Mouse (Mus musculus) neural tube, embryonic 12.5 days (tissue): ENCODE results near the gene Psmb6. TPM values are rescaled to one million over a fixed set of nuclear protein-coding genes. Genes with fewer than 3 reads are reported as not detected.
"Not testable (repeated sequence)": the region's sequence is repeated elsewhere in the genome, so short reads cannot be mapped to it uniquely, and the experiment has no call there.

ENCODE experiments used
- ATAC-seq: fragments of 200-750 bp; cut with Nextera tagmentation; 2 replicates; pipeline ENCODE4 v1.8.0; 2017; ENCODE audit warnings: low read depth, mild to moderate bottlenecking, moderate TSS enrichment, moderate library complexity; ENCODE audit not compliant: low FRiP score
- H3K27ac ChIP-seq: fragments of 300-500 bp; sonication (generic); 2 replicates; pipeline ENCODE4 v1.5.1; 2016
- H3K27me3 ChIP-seq: fragments of 300-500 bp; sonication (generic); replicated peaks from 2 replicates; pipeline ENCODE4 v1.6.1; 2016; ENCODE audit warnings: mild to moderate bottlenecking
- H3K36me3 ChIP-seq: fragments of 300-500 bp; sonication (generic); 2 replicates; pipeline ENCODE4 v1.6.1; 2016; ENCODE audit warnings: mild to moderate bottlenecking
- H3K4me1 ChIP-seq: fragments of 300-500 bp; sonication (generic); 2 replicates; pipeline ENCODE4 v1.6.1; 2016
- H3K4me2 ChIP-seq: fragments of 300-500 bp; sonication (generic); replicated peaks from 2 replicates; pipeline ENCODE4 v1.6.1; 2016; ENCODE audit warnings: mild to moderate bottlenecking
- H3K4me3 ChIP-seq: fragments of 300-500 bp; sonication (generic); 2 replicates; pipeline ENCODE4 v1.5.1; 2016
- H3K9ac ChIP-seq: fragments of 300-500 bp; sonication (generic); 2 replicates; pipeline ENCODE4 v1.6.1; 2016; ENCODE audit warnings: mild to moderate bottlenecking
- H3K9me3 ChIP-seq: fragments of 300-500 bp; sonication (generic); 2 replicates; pipeline ENCODE4 v1.6.1; 2016; ENCODE audit warnings: mild to moderate bottlenecking
- WGBS: fragments of 180-500 bp; shearing (Covaris S2); methylation state at CpG from one replicate; pipeline ENCODE4 v1.1.7; 2016; 5-methylcytosine and 5-hydroxymethylcytosine counted together
- polyA plus RNA-seq: library from polyadenylated mRNA; unstranded; fragments of >200 nt; fragmentation: Nextera tagmentation; extraction: Ambion mirVana; gene quantifications from 2 replicates; pipeline ENCODE4 v1.2.1, GENCODE M21; 2016

Gene Psmb6
- polyA plus RNA-seq, 1 experiment from 2014 or later, result 779 TPM

- H3K9ac ChIP-seq, result peak within 1 kb of the TSS; percentile 80
- WGBS, result under 1% methylated on average over 54 of the region's 57 CpGs
- H3K4me1 ChIP-seq, result peaks cover 38% of the 10 kb centered on the region
- no peaks in the 10 kb centered on the region for H3K36me3 ChIP-seq
- peak; percentile 89 for ATAC-seq
- H3K27me3 ChIP-seq, result no peaks in the 10 kb centered on the region
- H3K4me3 ChIP-seq, result peak within 1 kb of the TSS; percentile 83
- peak within 1 kb of the TSS; percentile 97 for H3K4me2 ChIP-seq
- peak within 1 kb of the TSS; percentile 13; the same call in 1 of the 2 replicates for H3K27ac ChIP-seq
- H3K9me3 ChIP-seq, result no peaks in the 10 kb centered on the region
Measured at GRCm38 (mm10) chr11:70562287-70562994, 37.3 kb downstream of the Psmb6 start, which contains the start of gene Mink1. TSS of gene Mink1 (plus strand) at chr11:70562881.

- 0 out of 2 replicates have a peak overlapping the region, but pooled peaks have one; percentile 13 for H3K27ac ChIP-seq
- no peaks in the 10 kb centered on the region for H3K9me3 ChIP-seq
- ATAC-seq, result no peak; the same call in 1 of the 2 replicates
- H3K4me1 ChIP-seq, result peaks cover 38% of the 10 kb centered on the region
- peak overlapping the region; percentile 83 for H3K4me3 ChIP-seq
- H3K4me2 ChIP-seq, result peak overlapping the region; percentile 97
- peak overlapping the region; percentile 80 for H3K9ac ChIP-seq
- no peaks in the 10 kb centered on the region for H3K27me3 ChIP-seq
- H3K36me3 ChIP-seq, result 0 out of 2 replicates have a peak, but pooled peaks cover 2% of the 10 kb centered on the region
- 0% methylated on average over 31 of the region's 31 CpGs for WGBS
Measured at GRCm38 (mm10) chr11:70562995-70563469, 37.9 kb downstream of the Psmb6 start.

- H3K27me3 ChIP-seq, result no peaks in the 10 kb centered on the region
- WGBS, result 2% methylated on average over 25 of the region's 25 CpGs
- H3K9me3 ChIP-seq, result no peaks in the 10 kb centered on the region
- H3K4me3 ChIP-seq, result peak overlapping the region; percentile 83
- no peak; the same call in 1 of the 2 replicates for ATAC-seq
- H3K4me1 ChIP-seq, result peaks cover 38% of the 10 kb centered on the region
- no peak overlapping the region for H3K27ac ChIP-seq
- H3K4me2 ChIP-seq, result peak overlapping the region; percentile 97
- H3K36me3 ChIP-seq, result 0 out of 2 replicates have a peak, but pooled peaks cover 6% of the 10 kb centered on the region
- peak overlapping the region; percentile 80 for H3K9ac ChIP-seq
Measured at GRCm38 (mm10) chr11:70563470-70564275, 38.5 kb downstream of the Psmb6 start.

- Histone ChIP-seq H3K4me3 (0 out of 2 replicates have a peak overlapping the region, but pooled peaks have one; percentile 83), H3K9me3 (no peaks in the 10 kb centered on the region), H3K27me3 (no peaks in the 10 kb centered on the region), H3K27ac (no peak overlapping the region), H3K36me3 (0 out of 2 replicates have a peak, but pooled peaks cover 6% of the 10 kb centered on the region), H3K4me1 (peaks cover 38% of the 10 kb centered on the region), H3K4me2 (peak overlapping the region; percentile 97), H3K9ac (no peak overlapping the region)
- WGBS, result 33% methylated on average over 4 of the region's 4 CpGs
- ATAC-seq, result no peak
Measured at GRCm38 (mm10) chr11:70564276-70564873, 39.2 kb downstream of the Psmb6 start.

GRCm38 (mm10) chr11:70566586-70566985 is 41.4 kb downstream of the Psmb6 start:
- Histone ChIP-seq H3K9ac (no peak overlapping the region), H3K27ac (no peak overlapping the region), H3K27me3 (no peaks in the 10 kb centered on the region), H3K4me2 (peak overlapping the region; percentile 30; the same call in 1 of the 2 replicates), H3K36me3 (0 out of 2 replicates have a peak, but pooled peaks cover 6% of the 10 kb centered on the region), H3K4me1 (peaks cover 40% of the 10 kb centered on the region), H3K9me3 (no peaks in the 10 kb centered on the region), H3K4me3 (no peak overlapping the region)
- WGBS, result 37% methylated on average over 7 of the region's 7 CpGs
- ATAC-seq, result no peak

- not testable (repeated sequence) for ATAC-seq, H3K9me3 ChIP-seq, H3K9ac ChIP-seq, H3K27ac ChIP-seq, H3K4me2 ChIP-seq, H3K36me3 ChIP-seq, H3K4me3 ChIP-seq, H3K27me3 ChIP-seq
- H3K4me1 ChIP-seq, result peaks cover 35% of the 10 kb centered on the region
- 91% methylated on average over 1 of the region's 1 CpGs for WGBS
Measured at GRCm38 (mm10) chr11:70570614-70571013, 45.4 kb downstream of the Psmb6 start.

- 88% methylated on average over 1 of the region's 1 CpGs for WGBS
- Histone ChIP-seq H3K4me2 (no peak overlapping the region), H3K9ac (no peak overlapping the region), H3K27ac (no peak overlapping the region), H3K36me3 (0 out of 2 replicates have a peak, but pooled peaks cover 6% of the 10 kb centered on the region), H3K4me1 (peaks cover 27% of the 10 kb centered on the region), H3K9me3 (no peaks in the 10 kb centered on the region), H3K27me3 (no peaks in the 10 kb centered on the region), H3K4me3 (no peak overlapping the region)
- no peak for ATAC-seq
Measured at GRCm38 (mm10) chr11:70571641-70572040, 46.5 kb downstream of the Psmb6 start.

- Histone ChIP-seq H3K4me3 (no peak overlapping the region), H3K4me2 (no peak overlapping the region), H3K36me3 (0 out of 2 replicates have a peak, but pooled peaks cover 6% of the 10 kb centered on the region), H3K9me3 (no peaks in the 10 kb centered on the region), H3K27me3 (no peaks in the 10 kb centered on the region), H3K9ac (no peak overlapping the region), H3K4me1 (peaks cover 21% of the 10 kb centered on the region; the same call in 1 of the 2 replicates), H3K27ac (no peak overlapping the region)
- WGBS, result 62% methylated on average over 5 of the region's 5 CpGs
- no peak for ATAC-seq
Measured at GRCm38 (mm10) chr11:70572348-70572902, 47.3 kb downstream of the Psmb6 start.

GRCm38 (mm10) chr11:70573872-70574271 is 48.7 kb downstream of the Psmb6 start:
- peak overlapping the region; percentile 24 for H3K4me2 ChIP-seq
- 46% methylated on average over 6 of the region's 6 CpGs for WGBS
- peaks cover 33% of the 10 kb centered on the region; the same call in 1 of the 2 replicates for H3K4me1 ChIP-seq
- no peaks in the 10 kb centered on the region for H3K9me3 ChIP-seq
- no peaks in the 10 kb centered on the region for H3K36me3 ChIP-seq
- no peak for ATAC-seq
- no peak overlapping the region for H3K9ac ChIP-seq
- H3K27ac ChIP-seq, result no peak overlapping the region
- no peaks in the 10 kb centered on the region for H3K27me3 ChIP-seq
- no peak overlapping the region for H3K4me3 ChIP-seq

- no peaks in the 10 kb centered on the region for H3K36me3 ChIP-seq
- H3K27me3 ChIP-seq, result no peaks in the 10 kb centered on the region
- WGBS, result 91% methylated on average over 3 of the region's 3 CpGs
- H3K4me2 ChIP-seq, result no peak overlapping the region
- no peak overlapping the region for H3K27ac ChIP-seq
- no peak for ATAC-seq
- no peak overlapping the region for H3K4me3 ChIP-seq
- H3K9me3 ChIP-seq, result no peaks in the 10 kb centered on the region
- no peak overlapping the region; the same call in 1 of the 2 replicates for H3K9ac ChIP-seq
- peaks cover 29% of the 10 kb centered on the region; the same call in 1 of the 2 replicates for H3K4me1 ChIP-seq
Measured at GRCm38 (mm10) chr11:70577201-70577600, 52.0 kb downstream of the Psmb6 start.
